Mouse (Mus musculus): ENCODE measurements around the gene Zmiz1.

Gene Zmiz1

DNA sequence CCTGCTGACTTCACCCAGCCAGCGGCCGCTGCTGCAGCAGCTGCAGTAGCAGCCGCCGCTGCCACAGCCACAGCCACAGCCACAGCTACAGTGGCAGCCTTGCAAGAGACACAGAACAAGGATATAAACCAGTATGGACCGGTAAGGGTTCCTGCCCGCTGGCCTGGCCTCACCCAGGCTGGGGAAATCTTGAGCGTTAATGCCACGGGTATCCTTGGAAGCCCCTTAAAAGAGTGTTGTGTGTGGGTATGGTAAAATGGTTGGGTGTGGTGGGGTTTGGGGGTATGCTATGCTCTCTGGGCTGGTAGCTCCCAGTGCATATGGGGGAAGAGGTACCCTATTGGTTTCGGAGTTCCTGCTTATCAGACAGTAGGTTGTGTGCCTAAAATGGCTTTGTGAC lies 186.7 kb downstream of the Zmiz1 start:
- no peak for DNase-seq (ENCODE audit: low spot score)

DNA sequence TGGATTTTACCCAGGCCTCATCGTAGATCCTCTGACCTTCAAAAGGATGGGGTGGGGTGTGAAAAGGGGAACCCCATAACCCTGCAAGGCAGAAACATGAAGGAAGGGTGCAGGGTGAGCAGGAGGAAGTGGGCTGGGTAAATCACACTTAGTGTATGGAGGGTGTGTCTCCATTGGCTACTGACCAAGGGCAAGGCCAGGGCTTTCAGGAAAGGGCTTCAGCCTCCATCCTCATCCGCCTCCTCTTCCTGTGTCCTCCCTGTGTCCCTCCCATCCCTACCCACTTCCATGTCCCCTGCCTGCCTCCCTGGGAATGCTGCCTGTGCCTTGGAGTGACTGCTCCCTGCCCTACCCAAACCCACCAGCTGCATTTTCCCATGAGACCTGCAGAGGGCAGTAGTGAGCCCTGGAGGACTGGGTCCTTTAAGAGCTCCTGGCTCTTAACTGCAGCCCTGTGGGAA lies 187.2 kb downstream of the Zmiz1 start:
- peak; percentile 84 for DNase-seq (ENCODE audit: low spot score)

DNA sequence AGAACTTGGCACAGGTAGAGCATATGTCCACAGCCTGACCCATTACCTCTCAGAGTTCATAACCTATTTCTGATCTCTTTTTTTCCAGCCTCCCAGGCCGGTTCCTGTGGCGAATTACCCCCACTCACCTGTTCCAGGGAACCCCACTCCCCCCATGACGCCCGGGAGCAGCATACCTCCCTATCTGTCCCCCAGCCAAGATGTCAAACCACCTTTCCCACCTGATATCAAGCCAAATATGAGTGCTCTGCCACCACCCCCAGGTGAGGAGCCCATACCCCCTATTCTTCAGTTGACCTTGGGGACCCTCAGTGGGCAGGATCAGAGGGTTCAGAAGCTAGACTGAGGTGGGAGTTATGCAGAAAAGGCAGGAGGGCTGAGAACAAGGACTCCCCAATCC lies 192.1 kb downstream of the Zmiz1 start:
- DNase-seq (ENCODE audit: low spot score) = no peak

DNA sequence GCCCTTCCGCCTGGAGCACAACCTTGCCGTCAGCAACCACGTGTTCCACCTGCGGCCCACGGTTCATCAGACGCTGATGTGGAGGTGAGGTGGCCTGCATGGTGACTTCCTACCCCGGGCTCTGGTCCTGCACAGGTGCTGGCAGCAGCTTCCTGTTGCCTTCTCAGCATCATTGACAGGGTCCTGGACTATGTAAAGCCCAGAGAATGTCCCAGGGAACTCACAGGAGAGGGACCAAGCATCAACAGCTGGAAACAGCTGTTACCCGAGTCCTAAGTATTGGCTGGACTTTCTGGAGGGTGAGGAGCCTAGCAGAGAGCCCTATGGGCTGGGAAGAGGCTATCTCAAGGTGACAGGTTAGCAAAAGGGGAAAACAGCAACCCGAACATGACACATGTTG lies 192.9 kb downstream of the Zmiz1 start:
- no peak for DNase-seq (ENCODE audit: low spot score)

DNA sequence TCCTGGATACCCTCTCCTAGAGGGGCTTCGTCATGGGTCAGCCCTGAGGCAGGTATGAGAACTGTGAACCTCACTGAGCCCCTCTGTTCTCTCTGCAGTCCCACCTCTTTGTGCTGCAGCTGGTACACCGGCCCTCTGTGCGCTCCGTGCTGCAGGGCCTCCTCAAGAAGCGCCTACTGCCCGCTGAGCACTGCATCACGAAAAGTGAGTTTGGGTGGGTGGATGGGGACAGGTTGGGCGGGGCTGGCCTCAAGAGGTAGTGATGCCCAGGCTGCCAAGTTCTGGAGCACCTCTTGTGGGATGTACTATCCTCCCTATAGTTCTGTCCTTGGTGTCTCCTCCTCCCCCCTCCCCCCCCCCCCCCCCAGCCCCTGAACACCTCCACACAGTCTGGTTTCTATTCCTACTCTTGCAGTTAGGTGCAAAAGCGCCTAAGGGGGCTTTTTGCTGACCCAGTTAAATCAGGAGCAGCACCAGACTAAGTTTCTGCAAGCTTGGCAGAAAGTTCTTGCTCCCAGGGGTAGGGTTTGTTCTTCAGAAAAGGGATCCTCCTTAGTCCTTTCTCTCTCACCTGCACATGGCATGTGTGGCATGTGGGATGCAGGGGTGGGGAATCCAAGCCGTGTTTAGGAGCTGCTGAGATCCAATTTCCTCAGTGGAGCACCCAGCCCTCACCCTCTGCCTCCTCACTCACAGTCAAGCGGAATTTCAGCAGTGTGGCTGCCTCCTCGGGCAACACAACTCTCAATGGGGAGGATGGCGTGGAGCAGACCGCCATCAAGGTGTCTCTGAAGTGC lies 195.6 kb downstream of the Zmiz1 start:
- DNase-seq (ENCODE audit: low spot score) = no peak

DNA sequence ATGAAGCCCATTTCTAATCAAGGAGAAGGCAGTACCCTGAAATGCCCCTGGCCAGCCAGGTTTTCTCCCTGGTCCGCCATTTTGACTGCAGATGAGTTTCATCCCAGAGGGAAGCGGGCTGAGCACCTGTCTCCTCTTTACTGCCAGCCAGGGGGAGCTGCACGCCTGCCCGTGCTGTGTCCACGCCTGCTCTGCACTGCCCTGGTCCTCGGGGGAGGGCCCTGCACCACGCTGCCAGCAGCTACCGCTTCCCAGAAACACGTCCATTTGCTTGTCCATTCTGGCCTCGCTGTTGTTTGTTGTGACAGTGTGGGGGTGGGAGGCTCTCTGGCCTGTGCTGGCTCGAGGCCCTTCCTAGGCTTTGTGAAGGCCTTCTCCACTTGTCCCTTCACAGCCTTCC lies 201.7 kb downstream of the Zmiz1 start:
- DNase-seq (ENCODE audit: low spot score) = peak; percentile 37

DNA sequence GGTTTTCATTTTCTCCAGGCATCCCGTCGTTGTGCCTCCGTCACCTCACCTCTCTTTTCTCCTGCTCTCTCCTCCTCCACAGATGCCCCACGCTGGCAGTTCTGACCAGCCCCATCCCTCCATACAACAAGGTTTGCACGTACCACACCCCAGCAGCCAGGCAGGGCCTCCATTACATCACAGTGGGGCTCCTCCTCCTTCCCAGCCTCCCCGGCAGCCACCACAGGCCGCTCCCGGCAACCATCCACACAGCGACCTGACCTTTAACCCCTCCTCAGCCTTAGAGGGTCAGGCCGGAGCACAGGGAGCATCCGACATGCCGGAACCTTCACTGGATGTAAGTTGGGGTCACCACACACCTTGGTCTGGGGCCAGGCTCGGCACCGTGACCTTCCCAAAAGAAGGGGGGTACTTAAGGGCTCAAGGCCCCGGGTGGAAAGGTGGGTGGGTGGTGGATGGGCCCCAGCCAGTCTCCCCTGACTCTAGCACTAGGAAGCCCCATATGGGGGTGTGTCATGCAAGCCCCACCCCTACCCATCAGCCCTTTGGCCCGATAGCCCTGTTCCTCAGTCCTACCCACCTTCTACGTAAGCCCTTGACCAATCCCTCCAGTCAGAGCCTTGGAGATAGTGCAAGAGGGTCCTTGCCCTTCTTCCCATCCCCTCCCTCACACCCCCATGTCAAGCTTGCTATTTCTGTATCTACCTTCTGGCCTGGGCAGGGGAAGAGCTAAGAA lies 202.4 kb downstream of the Zmiz1 start:
- no peak for DNase-seq (ENCODE audit: low spot score)

DNA sequence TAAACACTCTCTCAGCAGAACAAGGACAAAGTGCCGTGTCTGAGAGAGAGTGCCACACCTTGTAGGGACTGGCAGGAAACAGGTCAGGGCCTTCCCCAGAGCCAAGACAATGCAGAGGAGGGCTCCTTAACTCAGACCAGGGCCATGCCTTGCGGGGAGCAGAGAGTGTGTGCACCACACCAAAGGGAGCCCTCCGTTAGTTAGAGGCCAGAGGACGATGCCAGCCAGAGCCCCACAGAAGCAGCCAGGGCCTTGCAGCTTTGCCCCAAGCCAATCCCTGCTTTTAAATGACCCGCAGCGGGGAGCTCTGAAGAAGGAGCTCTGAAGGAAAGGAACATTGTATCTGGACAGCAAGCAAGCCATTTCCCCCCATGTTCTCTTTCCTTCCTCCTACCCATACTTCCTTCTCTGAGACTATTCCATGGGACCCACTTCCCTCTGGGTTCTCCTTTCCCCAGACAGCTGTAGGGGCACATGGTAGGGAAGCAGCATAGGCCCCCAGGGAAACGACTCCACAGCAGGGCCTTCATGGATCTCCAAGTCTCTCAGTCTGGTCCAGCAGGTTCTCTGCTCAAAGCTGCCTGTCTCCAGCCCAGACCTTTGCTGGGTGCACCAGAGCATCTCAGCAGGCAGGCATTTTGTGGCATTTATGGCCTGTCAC lies 204.8 kb downstream of the Zmiz1 start:
- DNase-seq (ENCODE audit: low spot score) = no peak

DNA sequence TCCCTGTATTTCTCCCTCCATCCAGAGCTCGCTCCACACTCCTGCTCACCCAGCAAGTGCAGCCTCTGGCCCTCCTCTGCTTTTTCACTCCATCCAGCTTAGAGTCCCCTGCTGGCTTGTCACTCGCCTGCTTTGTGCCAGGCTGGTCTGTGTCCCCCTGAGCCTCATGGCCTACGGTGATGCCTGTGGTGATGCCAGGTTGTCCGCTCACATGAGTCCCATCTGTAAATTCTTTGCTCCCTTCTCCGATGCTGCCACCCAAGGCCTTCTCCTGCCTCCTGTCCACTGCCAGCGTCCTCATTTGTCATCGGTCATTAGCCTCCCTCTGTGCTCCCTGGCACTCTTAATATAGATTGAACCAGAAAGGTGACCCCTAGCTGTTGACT lies 205.3 kb downstream of the Zmiz1 start:
- DNase-seq (ENCODE audit: low spot score) = no peak

DNA sequence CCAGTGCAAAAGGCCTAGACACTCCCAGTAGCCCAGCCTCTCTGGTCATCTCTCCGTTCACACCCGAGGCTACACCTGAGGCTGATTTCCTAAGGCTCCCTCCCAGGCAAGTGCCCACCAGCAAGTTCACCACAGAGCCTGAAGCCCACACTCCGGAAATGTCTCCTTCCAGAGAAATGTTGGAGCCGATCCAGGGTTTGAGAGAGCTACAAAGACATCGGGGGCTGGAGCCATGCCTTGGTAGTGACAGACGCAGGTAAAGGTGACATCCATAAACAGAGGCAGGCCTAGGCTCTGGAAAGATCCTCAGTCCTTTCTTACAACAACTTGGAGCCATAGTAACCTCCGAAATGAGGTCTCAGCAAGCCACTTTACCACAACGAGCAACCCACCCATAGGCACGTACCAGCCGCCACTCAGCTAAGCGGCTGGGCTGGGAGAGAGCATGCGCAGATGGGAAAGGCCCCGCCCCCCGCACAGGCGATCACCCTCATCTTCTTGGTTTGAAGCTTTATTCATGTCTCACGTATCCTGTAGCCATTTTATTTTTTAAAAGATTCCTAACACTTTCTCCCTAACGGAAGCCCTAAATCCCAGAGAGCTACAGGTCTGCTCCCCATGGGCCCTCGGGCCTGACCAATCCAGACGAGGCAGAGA lies 206.5 kb downstream of the Zmiz1 start:
- no peak for DNase-seq (ENCODE audit: low spot score)

DNA sequence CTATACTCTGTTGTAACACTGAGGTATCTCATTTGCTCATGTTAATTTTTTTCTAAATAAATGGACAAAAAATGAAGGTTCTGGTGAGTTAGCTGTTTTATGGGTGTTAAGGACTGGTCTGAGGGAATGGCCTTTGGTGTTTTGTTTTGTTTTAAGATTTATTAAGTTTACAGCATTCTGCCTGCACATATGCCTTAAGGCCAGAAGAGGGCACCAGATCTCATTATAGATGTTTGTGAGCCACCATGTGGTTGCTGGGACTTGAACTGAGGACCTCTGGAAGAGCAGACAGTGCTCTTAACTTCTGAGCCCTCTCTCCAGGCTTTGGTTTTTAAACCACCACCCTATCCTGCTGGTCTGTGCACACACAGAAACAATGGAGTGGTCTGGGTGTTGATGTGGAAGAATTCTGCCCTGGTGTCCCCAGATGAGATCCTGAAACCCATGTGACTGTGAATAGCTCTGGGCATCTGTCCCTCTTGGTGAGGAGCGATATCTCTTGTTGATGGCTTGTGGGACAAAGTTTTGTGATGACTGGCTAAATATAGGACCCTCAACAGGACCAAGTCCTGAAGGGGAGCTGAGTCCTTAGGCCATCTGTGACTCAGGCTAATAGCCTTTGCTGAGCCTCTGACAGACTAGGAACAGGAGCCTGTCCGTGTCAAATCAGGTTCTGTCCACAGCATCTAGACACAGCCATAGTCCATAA lies 207.8 kb downstream of the Zmiz1 start:
- DNase-seq (ENCODE audit: low spot score) = peak; percentile 26

DNA sequence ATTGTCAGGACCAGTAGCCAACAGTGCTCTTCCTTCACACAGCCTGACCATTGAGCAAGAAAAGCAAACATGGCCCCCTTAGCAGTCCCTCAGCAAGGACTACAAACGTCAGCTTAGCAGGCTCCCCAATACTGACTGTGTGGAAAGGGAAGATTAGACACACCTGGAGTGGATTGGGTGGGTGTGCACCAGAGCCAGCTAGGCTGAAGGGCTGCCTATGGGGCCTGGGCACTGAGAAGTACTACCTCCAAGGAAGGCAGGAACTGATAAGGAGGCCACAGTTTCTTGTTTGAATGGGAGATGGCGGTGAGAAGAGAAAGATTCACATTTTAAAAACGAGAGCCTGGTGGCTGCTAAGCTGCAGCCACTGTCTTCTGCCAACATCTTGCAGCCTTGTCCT lies 208.6 kb downstream of the Zmiz1 start:
- DNase-seq (ENCODE audit: low spot score) = no peak

DNA sequence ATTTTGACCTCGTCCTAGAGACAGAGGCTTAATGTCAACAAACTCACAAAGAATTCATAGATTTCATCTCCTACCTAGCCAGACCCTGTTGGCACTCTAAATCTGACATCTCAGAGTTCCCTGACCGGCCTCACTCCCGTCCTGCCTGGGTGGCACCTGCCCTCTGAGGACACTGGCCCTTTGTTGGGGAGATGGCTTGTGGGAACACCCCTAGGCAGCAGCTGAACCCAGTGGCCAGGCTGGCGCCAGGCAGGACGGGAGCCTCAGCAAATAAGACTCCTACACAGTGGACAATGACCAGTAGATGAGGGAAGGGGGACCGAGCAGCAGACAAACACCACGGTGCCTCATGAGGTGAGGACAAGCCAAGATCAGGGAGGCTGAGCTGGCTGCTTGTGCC lies 220.6 kb downstream of the Zmiz1 start:
- DNase-seq (ENCODE audit: low spot score) = no peak

DNA sequence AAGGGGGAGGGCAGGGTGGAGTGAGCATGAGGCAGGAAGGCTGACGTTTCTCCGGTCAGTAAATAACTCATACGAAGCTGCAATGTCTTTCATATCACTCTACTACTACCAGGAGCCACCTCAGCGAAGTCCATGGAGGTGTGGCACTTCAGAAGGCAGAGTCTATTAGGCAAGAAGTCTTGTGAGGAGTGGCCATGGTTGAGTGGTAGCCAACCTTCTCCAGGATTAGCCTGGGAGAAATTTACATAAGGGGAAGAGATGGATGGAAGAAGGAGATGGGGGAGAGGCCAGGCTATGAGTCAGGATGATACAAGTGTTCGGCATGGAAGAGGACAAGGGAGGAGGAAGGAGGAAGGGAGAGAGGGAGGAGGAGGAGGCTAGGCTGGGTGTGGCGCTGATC lies 223.0 kb downstream of the Zmiz1 start:
- DNase-seq (ENCODE audit: low spot score) = no peak

DNA sequence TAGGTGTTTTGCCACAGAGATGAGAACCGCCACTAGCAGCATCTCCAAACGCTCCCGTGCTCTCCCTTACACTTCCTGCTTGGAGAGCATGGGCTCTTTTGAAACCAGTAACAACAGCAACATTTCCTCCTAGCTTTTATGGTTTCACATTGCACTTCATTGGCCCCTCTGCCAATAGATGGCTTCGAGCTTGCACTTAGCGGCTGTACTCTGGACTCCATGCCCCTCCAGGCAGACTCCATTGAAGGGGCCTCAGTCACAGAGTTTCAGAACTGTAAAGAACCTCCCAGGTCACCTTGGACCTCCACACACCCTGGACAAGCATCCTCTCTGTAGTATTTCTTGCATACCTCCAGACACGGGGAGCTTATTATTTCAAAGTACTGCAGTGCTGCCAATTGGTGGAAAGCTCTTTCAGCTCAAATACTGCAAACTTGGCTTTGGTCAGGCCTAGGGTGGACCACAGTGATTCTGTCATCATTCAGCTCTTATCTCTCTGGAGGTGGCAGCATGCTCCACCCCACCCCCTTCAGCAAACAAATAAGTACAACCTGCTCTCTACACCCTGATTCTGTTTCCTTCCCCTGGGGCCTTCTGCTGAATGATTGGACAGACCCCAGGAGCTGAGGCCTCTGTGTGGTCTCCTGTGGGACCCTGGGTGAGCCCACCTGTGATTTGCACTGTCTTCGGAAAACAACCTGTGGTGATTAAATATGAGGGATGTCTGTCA lies 227.4 kb downstream of the Zmiz1 start:
- DNase-seq (ENCODE audit: low spot score) = no peak

DNA sequence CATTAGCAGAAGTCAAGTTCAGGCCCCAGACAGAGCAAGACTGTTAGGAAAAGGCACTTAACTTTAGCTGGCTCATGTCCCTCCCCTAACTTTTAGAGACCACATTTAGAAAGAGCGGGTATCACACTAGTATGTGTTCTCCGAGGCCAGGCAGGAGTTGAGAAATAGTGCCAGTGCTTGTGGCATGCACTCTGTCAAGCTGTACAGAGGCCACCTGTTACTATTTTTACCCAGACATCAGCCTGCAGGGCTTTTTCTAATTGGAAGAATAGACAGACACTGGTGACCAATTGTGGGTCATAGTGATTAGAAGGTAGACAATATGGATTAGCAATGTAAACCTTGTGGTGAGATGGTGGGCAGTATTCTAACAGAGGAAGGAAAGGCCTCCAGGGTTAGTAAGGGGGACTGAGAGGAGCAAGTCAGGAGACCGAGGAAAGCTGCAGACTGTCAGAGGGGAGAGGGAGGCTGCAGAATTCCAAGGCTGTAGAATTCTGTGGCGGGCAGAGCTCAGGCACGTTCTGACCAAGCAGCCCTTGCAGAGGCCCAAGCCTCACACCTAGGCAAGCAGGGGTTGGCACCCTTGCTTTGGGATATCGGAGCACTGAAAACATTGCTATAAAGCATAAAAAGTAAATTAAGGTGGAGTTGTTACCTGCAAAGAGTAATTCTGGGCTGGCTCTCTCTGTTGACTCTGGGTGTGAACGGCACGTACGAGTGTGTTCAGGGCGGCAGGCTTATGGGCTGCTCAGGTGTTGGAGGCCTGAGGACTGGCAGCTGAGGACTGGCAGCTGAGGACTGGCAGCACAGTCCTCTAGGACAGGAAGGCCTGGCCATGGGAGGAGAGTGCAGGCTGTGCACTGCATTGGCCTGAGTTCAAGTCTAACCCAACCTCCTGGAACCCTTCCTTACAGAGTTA lies 228.3 kb downstream of the Zmiz1 start:
- no peak for DNase-seq (ENCODE audit: low spot score)

DNA sequence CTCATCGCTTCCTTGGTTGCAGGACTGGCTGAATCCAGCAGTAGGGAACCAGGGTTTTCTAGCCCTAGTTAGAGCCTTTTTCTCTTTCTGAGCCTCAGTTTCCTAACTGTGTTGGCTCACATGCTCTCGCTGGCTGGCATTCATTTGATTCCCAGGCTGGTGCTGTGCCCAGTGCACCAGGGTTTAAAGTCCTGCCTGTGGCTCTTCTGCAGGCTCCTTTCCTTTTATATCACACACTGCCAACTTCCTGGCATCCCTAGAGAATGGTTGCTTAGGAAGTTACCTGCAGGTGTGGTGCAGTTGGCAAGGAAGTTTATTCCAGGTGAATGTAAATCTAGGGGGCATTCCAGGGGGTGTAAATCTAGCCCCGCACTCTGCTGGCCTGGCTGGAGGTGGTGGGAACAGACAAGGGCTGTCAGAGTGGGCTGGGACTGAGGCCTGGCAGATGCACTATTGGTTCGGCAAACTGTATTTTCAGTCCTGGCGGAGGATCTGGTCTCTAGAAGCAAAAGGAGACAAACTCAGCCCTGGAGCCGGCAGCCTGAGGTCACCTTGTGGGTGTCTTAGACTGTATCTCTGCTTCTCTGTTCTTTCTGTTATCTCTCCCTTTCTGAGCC lies 234.4 kb downstream of the Zmiz1 start:
- no peak for DNase-seq (ENCODE audit: low spot score)

DNA sequence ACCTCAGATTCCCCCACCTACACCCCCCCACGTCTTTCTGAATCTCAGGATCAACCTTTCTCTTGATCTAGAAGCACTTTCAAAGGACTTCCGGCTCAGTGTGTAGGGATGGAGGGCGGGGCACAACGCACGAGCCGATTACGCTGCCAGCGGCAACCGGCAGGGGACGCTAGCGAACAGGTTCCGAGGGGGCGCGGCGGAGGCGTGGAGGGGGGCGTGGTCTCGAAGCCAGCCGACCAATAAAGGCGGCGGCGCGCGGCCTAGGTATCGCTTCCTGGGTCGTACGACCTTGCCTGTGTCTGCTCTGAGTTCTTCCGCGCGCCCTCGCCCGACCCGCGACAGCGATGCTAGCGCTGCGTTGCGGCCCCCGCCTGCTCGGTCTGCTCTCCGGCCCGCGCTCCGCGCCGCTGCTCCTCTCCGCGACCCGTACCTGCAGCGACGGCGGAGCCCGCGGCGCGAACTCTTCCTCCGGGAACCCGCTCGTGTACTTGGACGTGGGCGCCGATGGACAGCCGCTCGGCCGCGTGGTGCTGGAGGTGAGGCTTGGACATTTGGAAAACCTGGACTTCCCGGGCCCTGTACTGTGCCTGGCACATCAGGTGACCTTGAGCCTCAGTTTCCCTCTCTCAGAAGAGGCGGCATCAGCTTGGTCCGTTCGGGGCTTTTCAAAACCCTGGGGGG lies 235.0 kb downstream of the Zmiz1 start, which contains the start of gene Ppif:
TSS of gene Ppif (plus strand) at position 267 of the 681 bp plus-strand sequence.
- DNase-seq (ENCODE audit: low spot score) = peak; percentile 96

DNA sequence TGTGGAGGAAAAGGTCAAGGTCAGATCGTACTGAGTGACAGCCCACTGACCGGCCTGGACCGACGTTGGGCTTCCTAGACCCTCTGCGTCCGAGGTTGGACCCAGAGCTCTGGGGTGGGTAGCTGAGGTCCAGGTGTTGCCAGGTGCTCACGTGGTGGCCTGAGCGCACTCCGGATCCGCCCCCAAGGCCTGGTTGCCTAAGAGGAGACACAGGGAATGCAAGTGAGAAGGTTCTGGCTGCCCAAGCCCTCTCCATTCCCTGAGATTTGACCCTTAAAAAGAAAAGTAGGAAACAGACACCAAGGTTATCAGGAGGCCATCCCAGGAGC lies 235.5 kb downstream of the Zmiz1 start:
- peak; percentile 28 for DNase-seq (ENCODE audit: low spot score)
